Mouse (Mus musculus): ENCODE measurements around the gene Nhlrc1.

Nhlrc1 gene

GRCm38 (mm10) chr13:46999498-46999897 is 15.2 kb downstream of the Nhlrc1 start:
- no peak for DNase-seq

DNA sequence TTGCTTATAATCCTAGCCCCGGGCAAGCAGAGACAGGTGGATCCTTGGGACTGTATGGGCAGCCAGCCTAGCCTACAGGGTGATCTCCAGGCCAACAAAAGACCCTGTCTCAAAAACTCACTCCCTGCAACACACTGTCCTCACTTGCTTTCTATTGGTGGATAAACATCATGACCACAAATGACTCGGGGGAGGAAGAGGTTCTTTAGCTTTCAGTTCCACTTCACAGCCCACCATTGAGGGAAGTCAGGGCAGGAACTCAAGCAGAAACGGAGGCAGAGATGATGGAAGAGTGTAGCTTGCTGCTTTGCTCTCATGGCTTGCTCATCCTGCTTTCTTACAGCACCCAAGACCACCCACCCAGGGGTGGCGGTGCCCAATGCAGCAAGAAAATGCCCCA is 17.3 kb downstream of the Nhlrc1 start:
- no peak for DNase-seq

- DNase-seq: no peak
Measured at GRCm38 (mm10) chr13:46993274-46993551, 21.4 kb downstream of the Nhlrc1 start.

DNA sequence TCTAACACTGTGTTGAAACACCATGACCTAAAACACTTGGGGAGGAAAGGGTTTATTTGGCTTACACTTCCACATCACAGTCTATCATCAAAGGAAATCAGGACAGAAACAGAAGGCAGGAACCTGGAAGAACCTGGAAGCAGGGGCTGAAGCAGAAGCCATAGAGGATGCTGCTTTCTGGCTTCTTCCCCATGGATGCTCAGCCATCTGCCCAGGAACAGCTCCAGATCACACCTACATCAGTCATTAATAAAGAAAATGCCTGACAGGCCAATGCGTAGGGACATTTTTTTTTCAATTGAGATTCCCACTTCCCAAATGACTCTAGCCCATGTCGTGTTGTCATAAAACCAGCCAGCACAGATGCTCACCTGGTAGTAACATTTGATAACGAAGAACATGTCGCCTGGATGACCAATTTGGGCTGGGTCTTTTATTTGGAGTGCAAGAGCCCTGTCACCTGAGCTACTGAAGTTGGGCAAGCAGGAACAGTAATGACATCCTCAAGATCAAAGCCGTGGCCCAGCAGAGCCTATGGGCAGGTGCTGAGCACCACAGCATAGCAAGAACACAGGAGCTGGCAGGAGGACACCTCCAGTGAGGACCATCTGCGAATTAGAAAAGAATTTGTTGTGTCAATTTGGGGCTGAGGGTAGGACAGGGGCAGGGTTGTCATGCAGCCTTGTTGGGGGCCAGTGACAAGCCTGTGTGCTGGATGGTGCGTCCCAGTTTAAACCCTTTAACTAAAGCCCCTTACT is 22.0 kb downstream of the Nhlrc1 start:
- DNase-seq: no peak

DNA sequence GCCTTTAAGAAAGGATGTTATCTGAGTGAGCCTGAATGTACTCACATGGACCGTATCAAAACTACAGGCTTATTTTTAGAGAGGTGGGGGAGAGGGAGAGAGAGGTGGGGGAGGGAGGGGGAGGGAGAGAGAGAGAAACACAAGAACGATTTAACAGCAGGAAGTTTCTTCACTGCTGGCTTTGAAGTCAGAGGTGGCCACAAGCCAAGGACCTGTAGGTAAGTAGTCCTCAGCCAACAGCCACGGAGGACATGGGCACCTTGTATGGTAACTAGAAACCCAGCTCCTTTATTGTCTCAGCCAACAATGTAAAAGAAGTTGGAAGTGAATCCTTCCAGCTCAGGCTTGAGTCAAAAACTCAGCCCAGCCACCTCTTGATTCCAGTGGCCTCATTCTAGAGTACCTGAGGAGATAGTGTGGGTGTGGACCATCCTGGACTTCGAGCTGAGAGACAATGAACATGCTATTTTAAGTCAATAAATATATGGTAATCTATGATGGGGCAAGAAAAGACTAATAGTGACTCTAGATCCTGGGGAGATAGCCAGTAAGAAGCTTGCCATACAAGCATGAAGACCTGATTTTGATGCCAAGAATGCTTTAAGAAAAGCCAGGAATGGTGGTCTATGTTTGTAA is 24.2 kb downstream of the Nhlrc1 start:
- no peak for DNase-seq

- no peak for DNase-seq
Measured at GRCm38 (mm10) chr13:46987941-46988340, 26.7 kb downstream of the Nhlrc1 start.

DNA sequence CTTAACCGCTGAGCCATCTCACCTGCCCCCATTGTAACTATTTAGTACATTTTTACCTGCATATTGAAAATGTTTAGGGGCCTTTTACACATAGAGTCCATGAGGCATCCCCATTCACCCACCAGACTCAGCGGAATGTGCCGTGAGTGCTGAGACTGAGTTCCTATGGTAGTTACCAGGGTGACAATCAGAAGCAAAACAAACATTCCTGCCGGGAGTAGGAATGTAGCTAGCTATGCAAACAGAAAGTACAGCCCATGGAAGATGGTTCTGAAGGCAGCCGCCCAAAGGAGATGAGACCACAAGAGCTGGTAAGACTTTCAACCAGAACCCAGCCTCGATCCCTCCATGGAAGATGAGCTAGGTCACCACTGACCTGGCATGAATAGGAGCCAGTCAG is 28.4 kb downstream of the Nhlrc1 start:
- DNase-seq: no peak

DNA sequence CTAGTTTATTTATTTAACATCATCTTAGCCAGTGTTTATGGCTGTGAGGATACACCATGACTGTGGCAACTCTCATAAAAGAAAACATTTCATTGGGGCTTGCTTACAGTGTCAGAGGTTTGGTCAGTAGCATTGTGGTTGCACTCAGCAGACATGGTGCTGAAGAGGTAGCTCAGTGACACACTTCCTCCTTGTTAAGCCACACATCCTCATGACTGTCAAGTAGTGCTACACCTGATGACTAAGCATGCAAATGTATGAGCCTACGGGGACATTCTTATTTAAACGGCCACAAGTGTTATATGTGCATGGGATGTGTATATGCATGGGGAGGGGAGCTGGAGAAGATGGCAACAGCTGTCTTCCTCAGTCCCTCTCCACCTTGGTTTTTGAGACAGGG is 30.8 kb downstream of the Nhlrc1 start:
- DNase-seq: no peak

GRCm38 (mm10) chr13:46979836-46980490 is 34.7 kb downstream of the Nhlrc1 start:
- DNase-seq: no peak

DNA sequence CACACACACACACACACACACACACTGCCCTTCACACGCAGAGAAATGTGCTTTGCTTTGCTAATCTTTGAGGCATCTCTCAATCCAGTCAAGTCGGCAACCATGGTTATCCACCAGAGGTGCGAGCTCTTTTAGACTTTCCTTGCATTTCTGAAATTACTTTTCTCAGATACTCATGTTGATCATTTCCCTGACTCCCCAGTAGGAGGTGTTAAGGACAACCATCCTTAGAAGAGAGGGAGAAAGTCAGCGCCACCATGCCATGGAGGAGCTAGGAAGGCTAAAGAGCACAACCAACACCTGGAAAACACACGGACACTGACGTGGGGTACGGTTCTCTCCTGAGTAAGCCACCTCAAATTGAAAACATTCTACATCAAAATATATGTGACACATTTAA is 38.1 kb downstream of the Nhlrc1 start:
- DNase-seq: no peak

DNA sequence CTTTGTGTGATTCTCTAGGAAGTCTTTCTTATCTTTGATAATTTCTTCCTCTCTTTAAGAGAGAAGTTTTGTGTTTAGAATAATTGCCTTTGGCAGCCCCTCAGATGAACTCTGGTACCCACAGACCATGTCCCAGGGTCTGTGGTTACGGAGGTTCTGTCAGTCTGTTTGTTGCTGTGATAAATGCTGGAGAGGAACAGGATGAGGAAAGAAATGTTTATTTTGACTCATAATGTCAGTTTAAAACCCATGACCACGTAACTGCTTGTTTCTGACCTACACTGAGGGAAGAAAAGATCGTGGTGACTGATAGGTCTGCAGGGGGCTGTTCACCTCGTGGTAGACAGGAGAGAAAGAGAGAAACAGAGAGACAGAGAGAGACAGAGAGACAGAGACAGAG is 38.7 kb downstream of the Nhlrc1 start:
- DNase-seq: no peak

DNA sequence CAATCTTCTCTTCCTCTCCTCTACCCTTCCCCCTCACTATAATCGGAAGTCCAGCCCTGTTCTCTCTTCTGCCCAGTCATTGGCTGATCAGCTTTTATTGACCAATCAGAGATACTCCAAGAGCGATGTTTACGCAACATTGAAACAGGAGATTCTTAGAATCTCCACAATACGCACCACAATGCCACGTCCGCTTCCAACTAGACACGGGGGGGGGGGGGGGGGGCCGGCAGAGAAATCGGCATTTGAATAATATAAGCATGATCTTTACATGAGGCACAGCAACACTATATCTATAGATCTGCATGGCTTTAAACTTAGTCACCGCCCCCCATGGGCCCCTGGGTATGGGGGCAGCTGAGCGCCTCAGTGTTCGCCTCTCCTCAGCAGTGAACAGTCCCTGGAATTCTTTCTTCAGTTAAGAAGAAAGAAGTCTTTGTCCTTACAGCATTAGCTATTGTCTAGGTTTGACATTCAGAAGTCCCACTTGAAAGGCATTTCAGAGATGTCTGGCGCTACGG is 39.6 kb downstream of the Nhlrc1 start:
- no peak for DNase-seq

DNA sequence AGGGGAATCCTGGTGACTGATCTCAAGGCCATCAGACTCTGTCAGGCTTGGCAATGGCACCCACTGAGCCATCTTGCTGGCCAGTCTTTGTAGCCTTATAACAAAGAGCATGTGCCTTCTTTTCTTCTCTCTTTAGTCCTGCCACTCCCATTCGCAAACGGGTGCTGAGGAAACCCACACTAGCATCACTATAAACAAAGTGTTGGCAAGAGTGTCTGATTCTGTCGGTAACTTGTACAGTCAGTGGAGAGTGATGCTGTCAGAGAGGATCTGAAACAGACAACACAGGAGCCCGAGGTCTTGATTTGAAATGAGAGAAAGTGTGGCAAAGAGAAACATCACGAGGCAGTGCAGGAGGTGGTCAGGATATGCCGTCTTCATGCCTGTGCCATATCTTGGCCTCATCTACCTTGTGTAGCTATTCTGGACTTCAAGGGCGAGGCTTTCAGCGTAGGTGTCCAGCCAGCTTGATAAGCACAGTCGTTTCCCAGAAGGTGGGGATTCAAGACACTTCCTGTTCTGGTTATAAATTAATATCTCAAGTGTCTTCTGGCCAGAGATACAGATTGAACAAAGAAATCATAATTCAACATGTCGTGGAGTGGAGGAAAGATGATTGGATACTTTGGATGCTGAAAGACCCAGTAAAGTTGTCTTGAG is 44.2 kb downstream of the Nhlrc1 start:
- DNase-seq: no peak

DNA sequence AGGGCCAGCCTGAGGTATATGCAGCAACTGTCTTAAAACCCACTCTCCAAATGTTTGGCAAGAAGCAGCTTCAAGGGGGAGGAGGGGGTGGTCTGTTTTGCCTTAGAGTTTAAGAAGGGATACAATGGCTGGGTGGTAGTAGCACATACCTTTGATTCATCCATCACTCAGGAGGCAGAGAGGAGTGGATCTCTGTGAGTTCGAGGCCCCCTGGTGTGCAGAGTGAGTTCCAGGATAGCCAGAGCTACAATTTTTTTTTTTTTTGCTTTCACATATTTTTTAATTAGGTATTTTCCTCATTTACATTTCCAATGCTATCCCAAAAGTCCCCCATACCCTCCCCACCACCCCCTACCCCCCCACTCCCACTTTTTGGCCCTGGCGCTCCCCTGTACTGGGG is 46.0 kb downstream of the Nhlrc1 start:
- no peak for DNase-seq

DNA sequence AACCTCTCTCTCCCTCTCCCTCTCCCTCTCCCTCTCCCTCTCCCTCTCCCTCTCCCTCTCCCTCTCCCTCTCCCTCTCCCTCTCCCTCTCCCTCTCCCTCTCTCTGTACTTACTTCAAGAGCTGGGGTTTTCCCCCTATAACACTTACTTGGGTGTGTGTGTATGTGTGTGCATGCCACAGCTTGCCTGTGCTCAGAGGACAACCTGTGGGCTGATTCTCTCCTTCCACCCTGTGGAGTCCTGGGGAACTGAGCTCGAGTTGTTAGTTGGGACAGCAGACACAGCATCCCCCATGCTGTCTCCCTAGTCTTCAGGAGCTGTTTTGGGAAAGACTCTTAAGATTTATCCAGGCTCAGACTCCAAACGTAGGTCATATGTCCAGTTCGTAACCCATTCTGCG is 47.3 kb downstream of the Nhlrc1 start:
- DNase-seq: no peak
